Mouse (Mus musculus) layer of hippocampus, adult 8-10 months (tissue): ENCODE results near the gene Paox. TPM values are rescaled to one million over a fixed set of nuclear protein-coding genes. Genes with fewer than 3 reads are reported as not detected.

Source experiments
- DNase-seq, 2 experiments: peaks; one replicate each; pipeline ENCODE4 v3.0.0; 2022; ENCODE audit warnings: low spot score in 2 of 2
- total RNA-seq, 4 experiments: library from RNA; stranded (reverse); gene quantifications; 2 replicates each; pipeline ENCODE4 v1.2.4; 2022

Gene Paox
- total RNA-seq, 4 experiments from 2014 or later = 6.1 to 6.5 (median 6.4) TPM

DNA sequence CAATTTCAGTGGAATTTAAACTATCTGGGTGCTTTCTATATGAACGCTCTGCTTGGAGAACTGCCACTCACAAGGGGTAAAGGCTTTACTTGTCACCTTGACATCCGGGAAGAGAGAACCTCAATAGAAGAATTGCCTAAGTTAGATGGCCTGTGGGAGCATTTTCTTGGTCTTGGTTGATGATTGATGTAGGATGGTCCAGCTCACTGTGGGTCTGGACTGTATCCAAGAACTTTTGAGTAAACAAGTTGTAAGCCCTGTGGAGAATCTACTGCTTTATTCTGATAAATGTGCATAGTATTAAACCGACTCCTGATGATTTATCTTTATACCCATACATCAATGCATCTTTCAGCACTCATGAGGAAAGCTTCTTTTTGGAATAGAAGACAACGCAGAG, 53.8 kb downstream of the Paox start:
- no peak for DNase-seq

GRCm38 (mm10) chr7:140170863-140171262, 55.3 kb downstream of the Paox start:
- DNase-seq = no peak

- no peak for DNase-seq
Observed at GRCm38 (mm10) chr7:140172936-140173335, 57.3 kb downstream of the Paox start, which contains the start of gene Olfr523. Gene Olfr523, plus strand, starts transcription at chr7:140173217.

- DNase-seq = no peak
Observed at GRCm38 (mm10) chr7:140179176-140179575, 63.6 kb downstream of the Paox start.

GRCm38 (mm10) chr7:140180692-140181091, 65.1 kb downstream of the Paox start:
- no peak for DNase-seq

GRCm38 (mm10) chr7:140184206-140184605, 68.6 kb downstream of the Paox start:
- DNase-seq = no peak

Other genes with a start within 250 kb of the Paox start
- gene Kndc1, start 221.1 kb upstream of the Paox start, total RNA-seq = 100 to 1,000 TPM in 1 of 4 experiments, 10 to 100 TPM in 3; 90.0 to 103 (median 95.8) TPM
- not detected for gene Utf1, start 172.0 kb upstream of the Paox start, total RNA-seq
- 1 to 10 TPM; 1.2 to 1.9 (median 1.6) TPM for gene 6430531B16Rik, start 137.0 kb upstream of the Paox start, total RNA-seq
- 1 to 10 TPM; 3.0 to 7.2 (median 4.5) TPM for gene Adam8, start 123.2 kb upstream of the Paox start, total RNA-seq
- gene Zfp511, start 79.4 kb upstream of the Paox start, total RNA-seq = 10 to 100 TPM; 21.2 to 27.8 (median 27.0) TPM
- 10 to 100 TPM; 36.0 to 39.0 (median 36.7) TPM for gene Tubgcp2, start 79.1 kb upstream of the Paox start, total RNA-seq
- gene Msx3, start 66.7 kb upstream of the Paox start, total RNA-seq = not detected
- 100 to 1,000 TPM; 217 to 237 (median 229) TPM for gene Caly, start 33.3 kb upstream of the Paox start, total RNA-seq
- under 1 TPM in 1 of 4 experiments, not detected in 3; 0.56 TPM for gene Prap1, start 22.4 kb upstream of the Paox start, total RNA-seq
- gene Fuom, start 13.4 kb upstream of the Paox start, total RNA-seq = 10 to 100 TPM; 42.7 to 49.1 (median 47.7) TPM
- 10 to 100 TPM; 61.4 to 68.6 (median 65.7) TPM for gene Echs1, start 677 bp downstream of the Paox start, total RNA-seq
- 10 to 100 TPM; 27.2 to 34.8 (median 31.6) TPM for gene Mtg1, start 21.8 kb downstream of the Paox start, total RNA-seq
- gene Sprn, start 39.1 kb downstream of the Paox start, total RNA-seq = 100 to 1,000 TPM; 149 to 157 (median 151) TPM
- gene Olfr522, start 49.0 kb downstream of the Paox start, total RNA-seq = not detected
- under 1 TPM in 1 of 4 experiments, not detected in 3; 0.39 TPM for gene Olfr523, start 57.4 kb downstream of the Paox start, total RNA-seq
- not detected for gene Olfr524, start 90.2 kb downstream of the Paox start, total RNA-seq
- gene Cd163l1, start 102.5 kb downstream of the Paox start, total RNA-seq = under 1 TPM; 0.70 to 0.96 (median 0.74) TPM
- gene 5830411N06Rik, start 131.5 kb downstream of the Paox start, total RNA-seq = under 1 TPM in 3 of 4 experiments, not detected in 1; 0.16 to 0.22 (median 0.19) TPM
- not detected for gene Olfr525, start 205.1 kb downstream of the Paox start, total RNA-seq
- not detected for gene Olfr527, start 218.2 kb downstream of the Paox start, total RNA-seq
- gene Olfr60, start 245.9 kb downstream of the Paox start, total RNA-seq = not detected